In genomic region chr16:12040935-12041334, GRCm38 (mm10) we compare ENCODE assay signal across 8 mouse cellular contexts. TPM values are rescaled to one million over a fixed set of nuclear protein-coding genes. Genes with fewer than 3 reads are reported as not detected.
DNase-seq lines count a peak whose midpoint lies in the region; ATAC-seq and TF ChIP-seq lines count a peak whose summit lies in the region.

No protein-coding gene starts in this region.

- no peak overlapping the region for H3K4me2 ChIP-seq in neural tube, embryonic 13.5 days
- no peak overlapping the region for H3K4me2 ChIP-seq in heart, postnatal 0 days (ENCODE audit: low read depth, low read length)
- no peak overlapping the region for H3K4me2 ChIP-seq in midbrain, postnatal 0 days (ENCODE audit: low read depth, low read length, poor library complexity, severe bottlenecking)

- no peak for TF ChIP-seq CTCF in heart, postnatal 0 days (IDR thresholded peaks at IDR 0.05; ENCODE audit: low read depth)
- TF ChIP-seq CTCF in midbrain, postnatal 0 days (IDR thresholded peaks at IDR 0.05) = no peak

- no peaks in the 10 kb centered on the region for H3K9me3 ChIP-seq in neural tube, embryonic 13.5 days
- H3K9me3 ChIP-seq in heart, postnatal 0 days (replicated peaks; ENCODE audit: control insufficient read depth, low read length) = no peaks in the 10 kb centered on the region
- no peaks in the 10 kb centered on the region for H3K9me3 ChIP-seq in midbrain, postnatal 0 days (ENCODE audit: low read length)

- H3K36me3 ChIP-seq in neural tube, embryonic 13.5 days = no peaks in the 10 kb centered on the region
- H3K36me3 ChIP-seq in heart, postnatal 0 days (replicated peaks; ENCODE audit: control insufficient read depth, insufficient read depth, low read length) = no peaks in the 10 kb centered on the region
- no peaks in the 10 kb centered on the region for H3K36me3 ChIP-seq in midbrain, postnatal 0 days (ENCODE audit: insufficient read depth, low read length)

- no peak overlapping the region for H3K9ac ChIP-seq in neural tube, embryonic 13.5 days
- H3K9ac ChIP-seq in heart, postnatal 0 days (replicated peaks; ENCODE audit: low read depth, low read length) = no peak overlapping the region
- no peak overlapping the region for H3K9ac ChIP-seq in midbrain, postnatal 0 days (replicated peaks; ENCODE audit: low read length, poor library complexity, severe bottlenecking)

- TF ChIP-seq EP300 in heart, postnatal 0 days (IDR thresholded peaks at IDR 0.05; ENCODE audit: low read depth) = no peak

- H3K4me1 ChIP-seq in neural tube, embryonic 13.5 days (replicated peaks) = peaks cover 26% of the 10 kb centered on the region
- no peaks in the 10 kb centered on the region for H3K4me1 ChIP-seq in heart, postnatal 0 days (ENCODE audit: control insufficient read depth, insufficient read depth)
- 0 out of 2 replicates have a peak, but pooled peaks cover 2% of the 10 kb centered on the region for H3K4me1 ChIP-seq in midbrain, postnatal 0 days (ENCODE audit: insufficient read depth, low read length)

- no peaks in the 10 kb centered on the region for H3K27me3 ChIP-seq in neural tube, embryonic 13.5 days
- H3K27me3 ChIP-seq in heart, postnatal 0 days (ENCODE audit: control insufficient read depth, insufficient read depth, low read length) = no peaks in the 10 kb centered on the region
- H3K27me3 ChIP-seq in midbrain, postnatal 0 days (ENCODE audit: insufficient read depth, low read length) = no peaks in the 10 kb centered on the region

- H3K4me3 ChIP-seq in neural tube, embryonic 13.5 days = no peak overlapping the region
- no peak overlapping the region for H3K4me3 ChIP-seq in heart, postnatal 0 days (ENCODE audit: low read depth, low read length)
- H3K4me3 ChIP-seq in midbrain, postnatal 0 days (ENCODE audit: low read depth, low read length) = no peak overlapping the region

- WGBS in neural tube, embryonic 13.5 days = 57% methylated on average over 5 of the region's 5 CpGs
- WGBS in heart, postnatal 0 days = 19% methylated on average over 5 of the region's 5 CpGs
- WGBS in midbrain, postnatal 0 days = 38% methylated on average over 5 of the region's 5 CpGs

- H3K27ac ChIP-seq in neural tube, embryonic 13.5 days (replicated peaks) = peak overlapping the region; percentile 68
- H3K27ac ChIP-seq in heart, postnatal 0 days (ENCODE audit: low read depth) = peak overlapping the region; percentile 23; the same call in 1 of the 2 replicates
- H3K27ac ChIP-seq in midbrain, postnatal 0 days (ENCODE audit: low read depth, low read length) = peak overlapping the region; percentile 27

- DNase-seq in neural tube, embryonic 10.5 days (ENCODE audit: extremely low spot score, low spot score) = no peak
- peak; percentile 30 to 60 for DNase-seq in cerebellum, postnatal 4 days (ENCODE audit: low spot score in 2 of 2)
- DNase-seq in heart, postnatal 0 days (ENCODE audit: low spot score) = peak; percentile 13
- peak; percentile 44 to 54 for DNase-seq in layer of hippocampus, postnatal 10 days (ENCODE audit: low spot score in 2 of 2)
- DNase-seq in midbrain, postnatal 0 days (ENCODE audit: low spot score) = peak; percentile 89
- no peak for DNase-seq in thymus, postnatal 36 days

- ATAC-seq in neural tube, embryonic 13.5 days (ENCODE audit: low read depth) = peak; percentile 84
- peak; percentile 66 for ATAC-seq in heart, postnatal 0 days (ENCODE audit: insufficient read depth, low read depth)
- peak; percentile 86 for ATAC-seq in midbrain, postnatal 0 days (ENCODE audit: low FRiP score)
- ATAC-seq in megakaryocyte progenitor cell, adult 5-6 weeks (replicated peaks; ENCODE audit: poor library complexity) = no peak

RNA-seq across cellular contexts. Expression of gene Shisa9, which starts 57.0 kb away (rescaled TPM):
- 3.0 and 3.7 TPM in 2 replicates for polyA plus RNA-seq in neural tube, embryonic 13.5 days (2015; fragmentation: Nextera tagmentation; extraction: Ambion mirVana)
- 0.04 TPM in 1 of 2 replicates, not detected in the other for total RNA-seq in heart, postnatal 0 days (2014; rRNA removed; ENCODE audit: low replicate concordance)
- polyA plus RNA-seq in heart, postnatal 0 days (2015; fragmentation: Nextera tagmentation; extraction: Ambion mirVana) = 0.10 and 0.11 TPM in 2 replicates
- 10 to 100 TPM; 40.7 to 47.8 TPM for total RNA-seq in layer of hippocampus, postnatal 10 days (2021)
- total RNA-seq in midbrain, postnatal 0 days (2014; rRNA removed) = 72.7 and 87.7 TPM in 2 replicates
- polyA plus RNA-seq in midbrain, postnatal 0 days (2015; fragmentation: Nextera tagmentation; extraction: Ambion mirVana) = 23.6 and 25.7 TPM in 2 replicates
- total RNA-seq in megakaryocyte progenitor cell, adult 5-6 weeks (2015) = not detected in 2 replicates
- not detected in 2 replicates for total RNA-seq in megakaryocyte progenitor cell, adult 5-6 weeks (2017)

Comparison
In these comparisons a context has a peak if more than half of its experiments do, and no peak if none do; other contexts are left out.
1. DNase-seq: peak in cerebellum, postnatal 4 days (2 of 2), heart, postnatal 0 days (single experiment), layer of hippocampus, postnatal 10 days (2 of 2) and midbrain, postnatal 0 days (single experiment); none in neural tube, embryonic 10.5 days (single experiment) and thymus, postnatal 36 days (0 of 2).
2. RNA of gene Shisa9, which starts 57.0 kb away (total RNA-seq): 72.7 to 87.7 TPM in midbrain, postnatal 0 days and 40.7 to 47.8 TPM in layer of hippocampus, postnatal 10 days; 0.04 TPM in heart, postnatal 0 days and not detected in megakaryocyte progenitor cell, adult 5-6 weeks; every median in the first group is over 10 times any median in the second.
3. Peak in every context shown above with its lines, with median percentiles within 50 percentile points of each other: H3K27ac ChIP-seq.